21 mouse cellular contexts compared by ENCODE assay signal in the genomic region with DNA sequence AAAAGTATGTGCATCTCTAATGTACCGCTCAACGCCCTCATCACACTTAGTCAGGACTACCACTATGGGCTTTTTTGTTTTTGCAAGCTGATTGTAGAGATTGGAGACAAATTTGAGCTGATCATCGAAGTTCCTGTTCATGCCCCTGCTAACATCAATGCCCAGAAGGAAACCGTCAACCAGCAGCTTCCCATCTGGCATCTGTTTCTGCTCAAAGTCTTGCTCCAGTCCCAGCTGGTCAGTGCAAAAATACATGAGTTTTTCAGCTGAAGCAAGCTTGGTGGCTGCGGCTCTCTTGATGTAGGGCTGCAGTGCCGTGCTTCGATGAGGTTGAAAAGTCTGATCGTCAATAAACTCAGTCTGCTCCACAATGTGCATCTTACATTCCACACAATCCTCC.
"Had no signal": no experiment of that assay in that cellular context is flagged by ENCODE, and none has a peak within 500 bp of the region (broad histone marks: within the 10 kb centered on the region; RNA-seq: fewer than 3 reads in every experiment).

No protein-coding gene starts in this region.

- H3K9ac ChIP-seq: liver, embryonic 13.5 days; liver, embryonic 15.5 days; liver, postnatal 0 days; lung, embryonic 15.5 days; midbrain, embryonic 13.5 days; neural tube, embryonic 13.5 days; neural tube, embryonic 15.5 days had no signal

- H3K27ac ChIP-seq: liver, embryonic 13.5 days; liver, embryonic 15.5 days; lung, embryonic 15.5 days; macrophage; midbrain, embryonic 13.5 days; neural tube, embryonic 13.5 days; neural tube, embryonic 15.5 days had no signal

- ATAC-seq: liver, postnatal 0 days; midbrain, embryonic 13.5 days; midbrain, embryonic 16.5 days had no signal

- DNase-seq: liver, embryonic 13.5 days; liver, postnatal 0 days; retina, postnatal 1 day; right cerebral cortex, adult 18-20 months; right cerebral cortex, postnatal 25 days; right cerebral cortex, postnatal 4 days; spleen, adult 18-20 months; thymus, adult 18-20 months; thymus, postnatal 14 days; thymus, postnatal 36 days had no signal

- H3K4me1 ChIP-seq: liver, embryonic 13.5 days; liver, embryonic 15.5 days; lung, embryonic 15.5 days; midbrain, embryonic 13.5 days had no signal

- H3K4me2 ChIP-seq: liver, embryonic 11.5 days; liver, embryonic 13.5 days; liver, embryonic 15.5 days; lung, embryonic 15.5 days; midbrain, embryonic 11.5 days; midbrain, embryonic 13.5 days; neural tube, embryonic 13.5 days; neural tube, embryonic 15.5 days had no signal

- H3K4me3 ChIP-seq: liver, embryonic 13.5 days; liver, embryonic 15.5 days; lung, embryonic 15.5 days; megakaryocyte, embryonic 14.5 days; midbrain, embryonic 13.5 days; myocyte; neural tube, embryonic 13.5 days; neural tube, embryonic 15.5 days had no signal

- H3K27me3 ChIP-seq: liver, embryonic 13.5 days; liver, embryonic 15.5 days; lung, embryonic 15.5 days; megakaryocyte, embryonic 14.5 days; midbrain, embryonic 13.5 days; neural tube, embryonic 13.5 days; neural tube, embryonic 15.5 days had no signal

- H3K9me3 ChIP-seq: liver, embryonic 13.5 days; liver, embryonic 15.5 days; lung, embryonic 15.5 days; megakaryocyte, embryonic 14.5 days; midbrain, embryonic 13.5 days; neural tube, embryonic 13.5 days; neural tube, embryonic 15.5 days had no signal
